Mouse (Mus musculus): ENCODE measurements around the gene Chdh. TPM values are rescaled to one million over a fixed set of nuclear protein-coding genes. Genes with fewer than 3 reads are reported as not detected.

Chdh gene
- polyA plus RNA-seq, 1 experiment, result not detected

DNA sequence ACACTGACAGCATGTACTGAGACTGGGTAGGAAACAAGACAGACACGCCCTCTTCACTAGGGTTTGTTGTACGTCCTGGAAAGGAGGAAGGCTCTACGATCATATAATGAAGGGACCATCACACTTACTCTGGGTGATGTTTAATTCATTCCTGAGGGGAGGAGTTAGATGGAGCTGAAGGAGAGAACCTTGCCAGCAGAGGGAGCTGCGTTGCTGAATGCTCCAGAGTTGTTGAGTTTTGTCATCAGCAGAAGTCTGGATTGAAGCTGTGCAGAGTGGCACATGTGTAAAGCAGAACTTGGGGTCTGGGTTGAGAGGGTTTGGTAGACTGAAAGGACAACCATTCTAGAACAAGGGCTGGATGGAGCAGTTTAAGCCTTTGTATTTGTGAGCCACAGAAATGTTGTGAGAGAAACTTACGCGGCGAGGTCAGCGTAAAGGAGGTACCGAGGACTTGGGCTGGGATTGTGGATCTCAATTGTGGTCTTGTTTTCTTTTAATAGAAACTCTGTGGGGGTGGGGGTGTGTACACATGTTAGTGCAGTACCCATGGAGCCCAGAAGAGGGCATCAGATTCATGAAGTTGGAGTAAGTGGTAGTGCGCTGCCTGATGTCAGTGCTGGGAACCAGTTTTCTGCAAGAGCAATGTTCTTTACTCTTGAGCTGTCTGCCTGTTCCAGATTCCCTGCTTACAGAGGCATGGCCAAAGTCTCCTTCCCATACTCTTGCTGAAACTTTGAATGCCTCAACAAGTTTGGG lies 28.2 kb upstream of the Chdh start:
- no peaks in the 10 kb centered on the region for H3K27me3 ChIP-seq (ENCODE audit: control insufficient read depth)
- H3K4me3 ChIP-seq (replicated peaks), result no peak overlapping the region
- H3K4me1 ChIP-seq (ENCODE audit: control insufficient read depth), result peaks cover 22% of the 10 kb centered on the region
- TF ChIP-seq TAL1 (IDR thresholded peaks at IDR 0.05; ENCODE audit: low read length), result no peak
- no peak for TF ChIP-seq GATA1 (IDR thresholded peaks at IDR 0.05; ENCODE audit: low read length)
- H3K36me3 ChIP-seq (ENCODE audit: control insufficient read depth), result peaks cover 66% of the 10 kb centered on the region
- no peaks in the 10 kb centered on the region; the same call in 1 of the 2 replicates for H3K9me3 ChIP-seq (ENCODE audit: control insufficient read depth, low read length)

DNA sequence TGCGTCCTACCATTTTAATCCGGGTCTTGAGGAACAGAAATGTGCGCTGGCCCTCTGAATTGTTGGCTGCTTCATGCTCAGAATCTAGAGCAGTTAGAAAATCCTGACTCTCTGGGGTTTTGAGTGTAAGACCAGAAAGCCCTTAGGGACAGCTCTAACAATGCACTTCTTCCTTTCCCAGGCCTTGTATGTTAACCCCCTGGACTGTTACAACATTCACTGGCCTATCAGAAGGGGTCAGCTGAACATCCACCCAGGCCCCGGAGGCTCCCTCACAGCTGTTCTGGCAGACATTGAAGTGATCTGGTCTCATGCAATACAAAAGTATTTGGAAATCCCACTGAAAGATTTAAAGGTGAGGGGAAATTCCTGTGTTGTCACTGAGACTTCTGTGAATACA lies 22.7 kb upstream of the Chdh start:
- Histone ChIP-seq H3K4me1 (ENCODE audit: control insufficient read depth) (no peaks in the 10 kb centered on the region), H3K9me3 (ENCODE audit: control insufficient read depth, low read length) (no peaks in the 10 kb centered on the region; the same call in 1 of the 2 replicates), H3K4me3 (replicated peaks) (no peak overlapping the region), H3K27me3 (ENCODE audit: control insufficient read depth) (no peaks in the 10 kb centered on the region), H3K36me3 (ENCODE audit: control insufficient read depth) (peaks cover 99% of the 10 kb centered on the region)
- TF ChIP-seq GATA1 (IDR thresholded peaks at IDR 0.05; ENCODE audit: low read length) (no peak), TAL1 (IDR thresholded peaks at IDR 0.05; ENCODE audit: low read length) (no peak)

GRCm38 (mm10) chr14:29987276-29987675 lies 21.5 kb upstream of the Chdh start:
- Histone ChIP-seq H3K4me3 (replicated peaks) (no peak overlapping the region), H3K27me3 (ENCODE audit: control insufficient read depth) (no peaks in the 10 kb centered on the region), H3K36me3 (ENCODE audit: control insufficient read depth) (peaks cover 100% of the 10 kb centered on the region), H3K9me3 (ENCODE audit: control insufficient read depth, low read length) (no peaks in the 10 kb centered on the region), H3K4me1 (ENCODE audit: control insufficient read depth) (no peaks in the 10 kb centered on the region)
- no peak for TF ChIP-seq GATA1 (IDR thresholded peaks at IDR 0.05; ENCODE audit: low read length)
- no peak for TF ChIP-seq TAL1 (IDR thresholded peaks at IDR 0.05; ENCODE audit: low read length)

DNA sequence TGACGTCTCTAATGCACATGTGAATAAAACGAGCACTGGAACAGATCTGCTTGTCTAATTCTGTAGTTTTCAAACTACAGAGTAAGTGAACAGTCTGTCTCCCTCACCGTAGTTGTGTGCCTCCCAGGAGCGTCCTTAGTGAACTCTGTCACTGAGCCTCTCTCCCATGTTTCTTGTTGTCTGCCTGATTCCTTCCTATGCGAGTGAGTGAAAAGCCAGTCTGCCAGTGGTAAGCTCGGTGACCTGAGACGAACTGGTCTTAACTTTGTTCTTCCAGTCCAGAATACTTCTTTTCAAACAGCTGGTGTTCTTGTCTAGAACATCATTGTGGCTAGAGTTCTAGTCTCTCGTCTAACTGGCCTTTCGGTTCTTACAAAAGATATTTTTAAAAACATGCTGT lies 21.1 kb upstream of the Chdh start:
- Histone ChIP-seq H3K4me1 (ENCODE audit: control insufficient read depth) (no peaks in the 10 kb centered on the region), H3K27me3 (ENCODE audit: control insufficient read depth) (no peaks in the 10 kb centered on the region), H3K4me3 (replicated peaks) (no peak overlapping the region), H3K9me3 (ENCODE audit: control insufficient read depth, low read length) (no peaks in the 10 kb centered on the region), H3K36me3 (ENCODE audit: control insufficient read depth) (peaks cover 100% of the 10 kb centered on the region)
- TF ChIP-seq TAL1 (IDR thresholded peaks at IDR 0.05; ENCODE audit: low read length), result no peak
- no peak for TF ChIP-seq GATA1 (IDR thresholded peaks at IDR 0.05; ENCODE audit: low read length)

- no peak for TF ChIP-seq TAL1 (IDR thresholded peaks at IDR 0.05; ENCODE audit: low read length)
- TF ChIP-seq GATA1 (IDR thresholded peaks at IDR 0.05; ENCODE audit: low read length), result no peak
- no peak overlapping the region for H3K4me3 ChIP-seq (replicated peaks)
- H3K36me3 ChIP-seq (ENCODE audit: control insufficient read depth), result peaks cover 100% of the 10 kb centered on the region
- H3K9me3 ChIP-seq (ENCODE audit: control insufficient read depth, low read length), result no peaks in the 10 kb centered on the region
- no peaks in the 10 kb centered on the region for H3K27me3 ChIP-seq (ENCODE audit: control insufficient read depth)
- H3K4me1 ChIP-seq (ENCODE audit: control insufficient read depth), result no peaks in the 10 kb centered on the region
These were observed 20.5 kb upstream of the Chdh start for GRCm38 (mm10) chr14:29988337-29988736.

DNA sequence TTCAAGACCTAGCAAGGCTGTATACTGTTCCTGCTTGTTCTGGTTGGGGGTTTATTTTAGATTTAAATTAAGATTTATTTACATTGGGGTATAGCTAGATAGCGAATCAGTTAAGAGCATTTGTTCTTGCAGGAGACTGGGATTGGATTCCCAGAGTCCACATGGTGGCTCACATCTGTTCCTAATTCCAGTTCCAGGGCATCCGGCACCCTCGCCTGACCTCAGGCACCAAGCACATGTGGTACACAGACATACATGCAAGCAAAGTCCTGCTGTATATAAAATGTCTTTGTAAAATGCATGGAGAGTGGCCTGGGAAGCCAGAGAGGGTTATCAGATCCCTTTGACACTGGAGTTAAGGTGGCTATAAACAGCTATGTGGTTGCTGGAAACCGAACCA lies 13.8 kb upstream of the Chdh start:
- H3K36me3 ChIP-seq (ENCODE audit: control insufficient read depth), result peaks cover 78% of the 10 kb centered on the region
- H3K4me3 ChIP-seq (replicated peaks), result no peak overlapping the region
- no peaks in the 10 kb centered on the region for H3K27me3 ChIP-seq (ENCODE audit: control insufficient read depth)
- TF ChIP-seq GATA1 (IDR thresholded peaks at IDR 0.05; ENCODE audit: low read length) (no peak), TAL1 (IDR thresholded peaks at IDR 0.05; ENCODE audit: low read length) (no peak)
- H3K9me3 ChIP-seq (ENCODE audit: control insufficient read depth, low read length), result no peaks in the 10 kb centered on the region
- 0 out of 2 replicates have a peak, but pooled peaks cover 2% of the 10 kb centered on the region for H3K4me1 ChIP-seq (ENCODE audit: control insufficient read depth)

DNA sequence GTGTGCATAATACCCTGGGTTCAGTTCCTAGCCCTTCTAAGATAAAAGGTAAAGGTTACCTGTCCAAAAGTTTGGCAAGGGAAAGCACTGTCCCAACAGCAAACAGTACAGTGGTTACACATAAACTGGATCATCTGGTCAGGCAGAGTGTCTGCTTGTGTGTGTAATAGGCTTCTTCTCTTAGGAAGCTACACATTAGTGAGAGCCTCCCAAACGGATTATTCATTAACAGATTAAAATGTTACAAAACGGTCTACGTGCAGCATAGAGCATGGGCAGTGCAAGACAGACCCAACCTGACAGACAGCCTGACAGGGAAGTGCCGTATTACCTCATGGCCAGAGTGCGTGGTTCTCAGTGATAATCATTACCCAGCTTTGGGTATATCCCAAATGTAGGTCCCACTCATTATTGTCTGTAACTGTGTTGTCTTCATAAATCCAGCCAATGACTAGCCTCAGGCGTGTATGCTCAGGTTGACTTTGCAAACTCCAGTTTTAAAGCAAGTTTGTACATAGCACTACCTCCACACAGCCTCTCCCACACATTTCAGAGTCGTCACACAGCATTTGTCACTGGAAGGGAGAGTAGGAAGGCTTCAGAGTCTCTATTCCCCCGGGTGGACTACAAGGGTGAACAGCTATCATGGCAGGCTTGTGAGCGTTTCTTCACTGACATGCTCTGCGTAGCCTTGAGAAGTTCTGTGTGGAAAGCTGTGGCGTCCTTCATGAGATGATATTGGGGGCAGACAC lies 12.6 kb upstream of the Chdh start:
- Histone ChIP-seq H3K9me3 (ENCODE audit: control insufficient read depth, low read length) (no peaks in the 10 kb centered on the region), H3K4me1 (ENCODE audit: control insufficient read depth) (0 out of 2 replicates have a peak, but pooled peaks cover 2% of the 10 kb centered on the region), H3K27me3 (ENCODE audit: control insufficient read depth) (no peaks in the 10 kb centered on the region), H3K4me3 (replicated peaks) (no peak overlapping the region), H3K36me3 (ENCODE audit: control insufficient read depth) (peaks cover 66% of the 10 kb centered on the region)
- TF ChIP-seq TAL1 (IDR thresholded peaks at IDR 0.05; ENCODE audit: low read length), result no peak
- TF ChIP-seq GATA1 (IDR thresholded peaks at IDR 0.05; ENCODE audit: low read length), result no peak

- no peak overlapping the region for H3K4me3 ChIP-seq (replicated peaks)
- no peak for TF ChIP-seq GATA1 (IDR thresholded peaks at IDR 0.05; ENCODE audit: low read length)
- no peak for TF ChIP-seq TAL1 (IDR thresholded peaks at IDR 0.05; ENCODE audit: low read length)
These were observed 11.5 kb upstream of the Chdh start for GRCm38 (mm10) chr14:29997345-29997744.

GRCm38 (mm10) chr14:29998747-29999474 lies 9.9 kb upstream of the Chdh start:
- Histone ChIP-seq H3K36me3 (ENCODE audit: control insufficient read depth) (peaks cover 38% of the 10 kb centered on the region), H3K27me3 (ENCODE audit: control insufficient read depth) (no peaks in the 10 kb centered on the region), H3K4me1 (ENCODE audit: control insufficient read depth) (no peaks in the 10 kb centered on the region), H3K4me3 (replicated peaks) (no peak overlapping the region), H3K9me3 (ENCODE audit: control insufficient read depth, low read length) (no peaks in the 10 kb centered on the region)
- no peak for TF ChIP-seq TAL1 (IDR thresholded peaks at IDR 0.05; ENCODE audit: low read length)

More at GRCm38 (mm10) chr14:29997345-29997744, 11.5 kb upstream of the Chdh start:
- Histone ChIP-seq H3K9me3 (ENCODE audit: control insufficient read depth, low read length) (no peaks in the 10 kb centered on the region), H3K4me1 (ENCODE audit: control insufficient read depth) (0 out of 2 replicates have a peak, but pooled peaks cover 2% of the 10 kb centered on the region), H3K36me3 (ENCODE audit: control insufficient read depth) (peaks cover 54% of the 10 kb centered on the region), H3K27me3 (ENCODE audit: control insufficient read depth) (no peaks in the 10 kb centered on the region)

All from erythroblast, embryonic 14.5 days (primary cell).